Mouse (Mus musculus) E14TG2a.4 (cell line): ENCODE measurements around the gene Fbxl17.

ENCODE experiments used
- CTCF ChIP-seq: conservative IDR thresholded peaks from 2 replicates; pipeline ENCODE4 v1.5.1; 2014; ENCODE audit warnings: low read length
- NANOG ChIP-seq: IDR thresholded peaks from 2 replicates; pipeline ENCODE4 v1.6.1; 2014; ENCODE audit warnings: borderline replicate concordance, low read length, mixed read lengths
- POU5F1 ChIP-seq: IDR thresholded peaks from 2 replicates; pipeline ENCODE4 v1.6.1; 2014; ENCODE audit warnings: low read length, borderline replicate concordance

DNA sequence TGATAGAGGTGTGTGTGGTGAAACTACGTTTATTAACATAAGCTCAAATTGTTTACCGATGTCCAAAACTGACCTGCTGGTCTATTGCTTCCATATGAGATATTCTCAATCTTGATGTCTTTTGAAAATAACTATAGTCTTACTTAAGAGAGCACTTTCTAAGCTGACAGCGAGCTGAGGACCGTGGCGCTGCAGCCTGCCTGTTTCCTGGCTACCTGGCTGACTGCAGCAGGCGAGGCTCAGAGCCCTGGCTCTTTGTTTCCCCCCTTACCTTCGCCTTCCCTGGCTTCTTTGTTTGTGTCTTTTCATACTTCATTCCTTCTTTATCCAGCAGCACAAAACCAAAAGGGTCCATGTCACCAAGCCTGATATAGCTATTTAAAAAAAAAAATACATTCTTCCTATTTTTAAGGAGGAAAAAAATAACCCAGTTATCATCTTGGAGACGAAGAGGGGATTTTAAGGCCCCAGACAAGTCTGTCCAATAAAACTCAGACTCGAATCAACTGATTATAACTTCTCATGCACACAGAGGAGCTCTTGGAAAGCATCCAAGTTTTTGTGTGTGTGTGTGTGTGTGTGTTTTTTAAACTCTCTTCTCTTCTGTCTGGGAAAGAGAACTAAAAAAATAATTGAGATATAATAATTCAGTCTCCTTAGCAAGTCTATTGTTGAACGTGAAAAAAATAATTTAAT, 48.4 kb downstream of the Fbxl17 start:
- TF ChIP-seq CTCF: no peak
- TF ChIP-seq POU5F1: no peak
- no peak for TF ChIP-seq NANOG
